Mouse (Mus musculus) erythroblast, embryonic 14.5 days (primary cell): ENCODE results near the gene Actrt2.

ENCODE experiments used
- GATA1 ChIP-seq: IDR thresholded peaks from 2 replicates; pipeline ENCODE4 v1.6.1; 2012; ENCODE audit warnings: low read length, inconsistent platforms, mixed read lengths
- TAL1 ChIP-seq: IDR thresholded peaks from 3 replicates; pipeline ENCODE4 v1.6.1; 2012; ENCODE audit warnings: low read length, inconsistent platforms, mixed read lengths

DNA sequence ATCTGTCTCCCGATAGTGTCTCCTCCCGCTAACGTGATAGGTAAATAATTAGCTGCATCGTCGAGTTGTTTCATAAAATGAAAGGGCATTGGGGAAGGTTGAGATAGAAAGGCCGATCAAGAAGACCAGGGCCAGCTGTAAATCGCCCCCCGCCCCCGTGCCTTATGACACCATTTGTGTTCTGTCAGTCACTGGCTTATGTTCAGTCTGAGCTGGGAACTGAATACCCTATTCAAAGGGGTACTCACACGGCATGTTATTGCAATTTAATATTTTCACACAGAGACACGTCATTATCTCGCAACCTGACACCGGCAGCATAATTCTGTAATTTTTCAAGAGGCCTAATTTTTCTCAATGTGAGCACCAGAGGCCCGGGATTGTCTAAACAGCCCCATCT lies 42.0 kb downstream of the Actrt2 start:
- no peak for TF ChIP-seq TAL1
- no peak for TF ChIP-seq GATA1
